Mouse (Mus musculus): ENCODE measurements around the gene Efna2. TPM values are rescaled to one million over a fixed set of nuclear protein-coding genes. Genes with fewer than 3 reads are reported as not detected.
A peak's percentile ranks its signal among the peaks of the same experiment; 100 is the strongest.

The Efna2 gene
- polyA plus RNA-seq, 1 experiment: 1.3 TPM

GRCm38 (mm10) chr10:80138553-80139438 lies 40.5 kb upstream of the Efna2 start, which contains the start of gene Atp5d:
Atp5d (plus strand) TSS chr10:80138632.
- no peak for TF ChIP-seq CTCF (IDR thresholded peaks at IDR 0.05; ENCODE audit: extremely low read depth, insufficient read depth, insufficient read length, insufficient replicate concordance)
- no peak for TF ChIP-seq POLR2A (IDR thresholded peaks at IDR 0.05; ENCODE audit: low read depth, low read length)
- peaks cover 19% of the 10 kb centered on the region for H3K4me1 ChIP-seq (ENCODE audit: control insufficient read depth, insufficient read depth, insufficient read length)
- peak within 1 kb of the TSS; percentile 58 for H3K4me3 ChIP-seq (ENCODE audit: extremely low read depth, insufficient read depth, insufficient read length)
- H3K27ac ChIP-seq (ENCODE audit: insufficient read depth, low read length): no peak within 1 kb of the TSS; the same call in 1 of the 2 replicates
- DNase-seq (ENCODE audit: low read depth in 1 of 2, low spot score in 2 of 2): no peak
- under 1% methylated on average over 67 of the region's 94 CpGs for WGBS
- H3K36me3 ChIP-seq (ENCODE audit: control insufficient read depth, insufficient read depth, low read length): peaks cover 1% of the 10 kb centered on the region; the same call in 1 of the 2 replicates
- peaks cover 10% of the 10 kb centered on the region; the same call in 1 of the 2 replicates for H3K27me3 ChIP-seq (ENCODE audit: control insufficient read depth, insufficient read depth, low read length)

GRCm38 (mm10) chr10:80139439-80139775 lies 39.9 kb upstream of the Efna2 start:
- WGBS: 2% methylated on average over 10 of the region's 10 CpGs

DNA sequence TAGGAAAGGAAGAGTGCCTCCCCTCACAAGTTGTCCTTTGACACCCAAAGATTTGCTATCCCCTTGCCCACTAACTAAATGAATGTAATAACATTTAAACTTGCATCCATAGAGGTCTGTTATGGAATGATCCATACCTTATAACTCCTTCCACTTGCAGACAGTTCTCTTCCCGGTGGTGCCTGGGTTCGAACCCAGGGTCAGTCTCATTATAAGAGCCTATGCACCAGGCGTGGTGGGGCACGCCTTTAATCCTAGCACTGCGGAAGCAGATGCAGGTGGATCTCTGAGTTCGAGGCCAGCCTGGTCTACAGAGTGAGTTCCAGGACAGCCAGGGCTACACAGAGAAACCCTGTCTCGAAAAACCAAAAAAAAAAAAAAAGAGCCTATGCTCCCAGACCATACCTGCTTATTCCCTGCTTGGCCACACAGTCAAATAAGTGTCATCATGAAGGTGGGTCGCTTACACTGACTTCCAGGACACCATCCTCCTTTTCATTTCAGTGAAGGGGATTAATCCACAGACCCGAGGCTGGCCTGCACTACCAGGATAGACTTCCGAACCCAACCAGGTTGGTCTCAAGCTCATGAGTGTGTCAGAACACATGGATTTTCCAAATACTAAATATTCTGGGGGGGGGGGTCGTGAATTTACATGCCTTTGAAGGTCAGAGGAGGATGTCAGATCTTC lies 39.2 kb upstream of the Efna2 start:
- H3K4me1 ChIP-seq (ENCODE audit: control insufficient read depth, insufficient read depth, insufficient read length): peaks cover 19% of the 10 kb centered on the region

More at GRCm38 (mm10) chr10:80139439-80139775, 39.9 kb upstream of the Efna2 start:
- no peak for DNase-seq (ENCODE audit: low read depth in 1 of 2, low spot score in 2 of 2)
- peaks cover 6% of the 10 kb centered on the region; the same call in 1 of the 2 replicates for H3K36me3 ChIP-seq (ENCODE audit: control insufficient read depth, insufficient read depth, low read length)
- TF ChIP-seq POLR2A (IDR thresholded peaks at IDR 0.05; ENCODE audit: low read depth, low read length) (no peak), CTCF (IDR thresholded peaks at IDR 0.05; ENCODE audit: extremely low read depth, insufficient read depth, insufficient read length, insufficient replicate concordance) (no peak)
- H3K4me3 ChIP-seq (ENCODE audit: extremely low read depth, insufficient read depth, insufficient read length): peak overlapping the region; percentile 58
- peaks cover 10% of the 10 kb centered on the region; the same call in 1 of the 2 replicates for H3K27me3 ChIP-seq (ENCODE audit: control insufficient read depth, insufficient read depth, low read length)
- peaks cover 19% of the 10 kb centered on the region for H3K4me1 ChIP-seq (ENCODE audit: control insufficient read depth, insufficient read depth, insufficient read length)
- H3K27ac ChIP-seq (ENCODE audit: insufficient read depth, low read length): no peak overlapping the region

DNA sequence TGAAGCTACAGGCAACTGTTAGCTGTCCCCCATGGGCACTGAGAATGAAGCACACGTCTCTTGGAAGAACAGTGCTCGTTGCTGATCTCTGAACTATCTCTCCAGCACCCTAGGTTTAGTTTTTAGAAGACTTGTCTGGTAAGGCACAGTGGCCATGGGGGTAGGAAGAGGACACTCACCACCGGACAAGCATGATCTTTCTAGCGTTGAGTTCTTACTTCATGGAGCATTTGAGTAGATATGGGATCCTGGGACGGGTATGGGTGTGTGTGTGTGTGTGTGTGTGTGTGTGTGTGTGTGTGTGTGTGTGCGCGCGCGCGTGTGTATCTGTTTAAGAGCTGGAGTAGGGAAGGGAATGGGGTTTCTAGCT lies 38.6 kb upstream of the Efna2 start, which contains the start of gene Cbarp:
TSS of gene Cbarp (minus strand) at position 170 of the 370 bp plus-strand sequence.
- no peak for DNase-seq (ENCODE audit: low read depth in 1 of 2, low spot score in 2 of 2)
- TF ChIP-seq CTCF (IDR thresholded peaks at IDR 0.05; ENCODE audit: extremely low read depth, insufficient read depth, insufficient read length, insufficient replicate concordance): no peak
- no peak for TF ChIP-seq POLR2A (IDR thresholded peaks at IDR 0.05; ENCODE audit: low read depth, low read length)
- H3K4me3 ChIP-seq (ENCODE audit: extremely low read depth, insufficient read depth, insufficient read length): peak within 1 kb of the TSS; percentile 50; the same call in 1 of the 2 replicates
- H3K4me1 ChIP-seq (ENCODE audit: control insufficient read depth, insufficient read depth, insufficient read length): peaks cover 19% of the 10 kb centered on the region
- peaks cover 10% of the 10 kb centered on the region; the same call in 1 of the 2 replicates for H3K27me3 ChIP-seq (ENCODE audit: control insufficient read depth, insufficient read depth, low read length)
- peaks cover 12% of the 10 kb centered on the region for H3K36me3 ChIP-seq (ENCODE audit: control insufficient read depth, insufficient read depth, low read length)
- H3K27ac ChIP-seq (ENCODE audit: insufficient read depth, low read length): peak within 1 kb of the TSS; percentile 85
- 84% methylated on average over 10 of the region's 10 CpGs for WGBS

More for the DNA sequence above, 39.2 kb upstream of the Efna2 start:
- H3K36me3 ChIP-seq (ENCODE audit: control insufficient read depth, insufficient read depth, low read length): peaks cover 12% of the 10 kb centered on the region
- WGBS: 82% methylated on average over 11 of the region's 11 CpGs
- H3K4me3 ChIP-seq (ENCODE audit: extremely low read depth, insufficient read depth, insufficient read length): no peak overlapping the region
- no peak overlapping the region for H3K27ac ChIP-seq (ENCODE audit: insufficient read depth, low read length)
- DNase-seq (ENCODE audit: low read depth in 1 of 2, low spot score in 2 of 2): no peak
- TF ChIP-seq CTCF (IDR thresholded peaks at IDR 0.05; ENCODE audit: extremely low read depth, insufficient read depth, insufficient read length, insufficient replicate concordance): no peak
- H3K27me3 ChIP-seq (ENCODE audit: control insufficient read depth, insufficient read depth, low read length): peaks cover 10% of the 10 kb centered on the region; the same call in 1 of the 2 replicates

DNA sequence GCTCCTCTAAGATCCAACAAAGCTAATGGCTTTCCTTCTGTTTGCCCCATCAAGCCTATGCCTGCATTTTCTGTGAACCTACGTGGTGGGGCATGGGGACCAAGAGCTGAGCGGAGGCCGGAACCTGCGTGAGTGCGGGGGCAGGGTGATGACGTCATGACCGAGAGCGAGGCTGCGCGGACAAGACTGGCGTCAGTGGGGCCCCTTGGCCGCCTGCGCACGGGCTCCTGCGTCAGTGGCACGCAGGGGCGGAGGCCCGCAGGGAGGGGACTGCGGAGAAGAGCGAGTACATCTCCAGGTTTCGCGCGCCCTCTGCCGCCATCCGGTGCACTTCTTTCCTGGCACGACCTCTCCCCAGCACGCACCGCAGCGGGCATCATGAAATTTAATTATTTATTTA lies 38.0 kb upstream of the Efna2 start:
- H3K4me1 ChIP-seq (ENCODE audit: control insufficient read depth, insufficient read depth, insufficient read length): peaks cover 19% of the 10 kb centered on the region
- H3K36me3 ChIP-seq (ENCODE audit: control insufficient read depth, insufficient read depth, low read length): peaks cover 12% of the 10 kb centered on the region
- H3K27ac ChIP-seq (ENCODE audit: insufficient read depth, low read length): peak overlapping the region; percentile 85
- WGBS: under 1% methylated on average over 29 of the region's 29 CpGs
- TF ChIP-seq CTCF (IDR thresholded peaks at IDR 0.05; ENCODE audit: extremely low read depth, insufficient read depth, insufficient read length, insufficient replicate concordance) (peak; percentile 68; the same call in 1 of the 2 replicates), POLR2A (IDR thresholded peaks at IDR 0.05; ENCODE audit: low read depth, low read length) (no peak; the same call in 1 of the 2 replicates)
- DNase-seq (ENCODE audit: low read depth in 1 of 2, low spot score in 2 of 2): peak; percentile 96 to 98
- H3K4me3 ChIP-seq (ENCODE audit: extremely low read depth, insufficient read depth, insufficient read length): peak overlapping the region; percentile 50; the same call in 1 of the 2 replicates
- H3K27me3 ChIP-seq (ENCODE audit: control insufficient read depth, insufficient read depth, low read length): peaks cover 10% of the 10 kb centered on the region; the same call in 1 of the 2 replicates

DNA sequence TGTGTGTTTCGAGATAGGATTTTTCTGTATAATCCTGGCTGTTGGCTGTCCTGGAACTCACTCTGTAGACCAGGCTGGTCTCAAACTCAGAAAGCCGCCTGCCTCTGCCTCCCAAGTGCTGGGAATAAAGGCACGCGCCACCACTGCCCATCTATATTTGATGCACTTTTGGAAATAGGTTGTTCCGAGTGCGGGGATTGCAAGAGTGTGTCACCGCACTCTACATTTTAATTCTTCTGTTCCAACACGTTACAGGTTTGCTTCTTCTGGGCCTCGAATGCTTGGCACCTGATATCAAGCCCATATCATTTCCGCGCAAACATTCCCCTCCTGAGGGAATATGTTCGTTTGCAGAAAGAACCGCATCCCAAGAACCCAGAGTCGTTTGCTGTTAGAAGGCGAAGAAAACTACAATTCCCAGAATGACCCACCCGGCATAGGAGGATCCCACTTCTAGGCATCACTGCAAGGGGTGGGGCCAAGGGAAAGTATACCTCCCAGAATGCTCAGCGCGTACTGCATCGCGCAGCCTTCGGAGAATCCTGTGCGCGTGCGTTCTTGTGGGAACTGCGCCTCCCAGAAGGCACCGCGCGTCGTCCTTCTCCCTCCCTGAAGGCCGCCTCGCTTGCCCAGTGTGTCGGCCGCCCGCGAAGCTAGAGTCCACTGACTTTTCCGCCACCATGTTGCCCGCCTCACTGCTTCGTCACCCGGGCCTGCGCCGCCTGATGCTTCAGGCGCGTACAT lies 37.3 kb upstream of the Efna2 start:
- Histone ChIP-seq H3K27ac (ENCODE audit: insufficient read depth, low read length) (peak overlapping the region; percentile 92), H3K4me1 (ENCODE audit: control insufficient read depth, insufficient read depth, insufficient read length) (peaks cover 19% of the 10 kb centered on the region), H3K4me3 (ENCODE audit: extremely low read depth, insufficient read depth, insufficient read length) (peak overlapping the region; percentile 89), H3K36me3 (ENCODE audit: control insufficient read depth, insufficient read depth, low read length) (peaks cover 12% of the 10 kb centered on the region), H3K27me3 (ENCODE audit: control insufficient read depth, insufficient read depth, low read length) (peaks cover 10% of the 10 kb centered on the region; the same call in 1 of the 2 replicates)
- under 1% methylated on average over 43 of the region's 43 CpGs for WGBS
- TF ChIP-seq POLR2A (IDR thresholded peaks at IDR 0.05; ENCODE audit: low read depth, low read length) (peak; percentile 68), CTCF (IDR thresholded peaks at IDR 0.05; ENCODE audit: extremely low read depth, insufficient read depth, insufficient read length, insufficient replicate concordance) (no peak)
- peak; percentile 94 to 95 for DNase-seq (ENCODE audit: low read depth in 1 of 2, low spot score in 2 of 2)

Data from spleen, adult 2 months (tissue).